Mouse (Mus musculus): ENCODE data around the gene Atp8a2.

Atp8a2 gene

GRCm38 (mm10) chr14:60196884-60197283, at the start of gene Atp8a2:
Gene Atp8a2 (minus strand): TSS chr14:60197179.
- no peak for DNase-seq

GRCm38 (mm10) chr14:60238551-60238950, 41.6 kb upstream of the Atp8a2 start:
- peak; percentile 93 for DNase-seq

GRCm38 (mm10) chr14:60219886-60220285, 22.9 kb upstream of the Atp8a2 start:
- no peak for DNase-seq

- peak; percentile 46 for DNase-seq
Observed at GRCm38 (mm10) chr14:60217616-60218015, 20.6 kb upstream of the Atp8a2 start.

GRCm38 (mm10) chr14:60216125-60216524, 19.1 kb upstream of the Atp8a2 start:
- no peak for DNase-seq

GRCm38 (mm10) chr14:60215000-60215399, 18.0 kb upstream of the Atp8a2 start:
- peak; percentile 58 for DNase-seq

GRCm38 (mm10) chr14:60214040-60214439, 17.1 kb upstream of the Atp8a2 start:
- no peak for DNase-seq

- DNase-seq = peak; percentile 74
Observed at GRCm38 (mm10) chr14:60209166-60209565, 12.2 kb upstream of the Atp8a2 start.

- peak; percentile 60 for DNase-seq
Observed at GRCm38 (mm10) chr14:60204993-60205392, 8.0 kb upstream of the Atp8a2 start.

GRCm38 (mm10) chr14:60195999-60196398, 980 bp downstream of the Atp8a2 start:
- DNase-seq = no peak

GRCm38 (mm10) chr14:60194606-60195005, 2.4 kb downstream of the Atp8a2 start:
- no peak for DNase-seq

- no peak for DNase-seq
Observed at GRCm38 (mm10) chr14:60189771-60190170, 7.2 kb downstream of the Atp8a2 start.

GRCm38 (mm10) chr14:60188201-60188825, 8.7 kb downstream of the Atp8a2 start:
- no peak for DNase-seq

GRCm38 (mm10) chr14:60181306-60181705, 15.7 kb downstream of the Atp8a2 start:
- no peak for DNase-seq

GRCm38 (mm10) chr14:60178571-60178955, 18.4 kb downstream of the Atp8a2 start:
- peak; percentile 33 for DNase-seq

GRCm38 (mm10) chr14:60177614-60178570, 19.1 kb downstream of the Atp8a2 start:
- peak; percentile 76 for DNase-seq

- peak; percentile 86 for DNase-seq
Observed at GRCm38 (mm10) chr14:60176891-60177613, 19.9 kb downstream of the Atp8a2 start.

GRCm38 (mm10) chr14:60176469-60176890, 20.5 kb downstream of the Atp8a2 start:
- peak; percentile 81 for DNase-seq

- DNase-seq = peak; percentile 87
Observed at GRCm38 (mm10) chr14:60172286-60173055, 24.5 kb downstream of the Atp8a2 start.

GRCm38 (mm10) chr14:60170845-60171610, 26.0 kb downstream of the Atp8a2 start:
- peak; percentile 84 for DNase-seq

- DNase-seq = peak; percentile 77
Observed at GRCm38 (mm10) chr14:60163367-60163766, 33.6 kb downstream of the Atp8a2 start.

GRCm38 (mm10) chr14:60152373-60152772, 44.6 kb downstream of the Atp8a2 start:
- no peak for DNase-seq

Data from heart, adult 11 months (tissue).